Mouse (Mus musculus) 3T3-L1 (cell line): ENCODE measurements around the gene Mlec.
A peak's percentile ranks its signal among the peaks of the same experiment; 100 is the strongest.
"Not testable (repeated sequence)": the region's sequence is repeated elsewhere in the genome, so short reads cannot be mapped to it uniquely, and the experiment has no call there.

Experiments
- DNase-seq: peaks from one replicate; pipeline ENCODE4 v3.0.0-alpha.2; 2015; ENCODE audit warnings: low read depth, low spot score

The Mlec gene

GRCm38 (mm10) chr5:115179596-115179995, 21.6 kb upstream of the Mlec start:
- no peak for DNase-seq

GRCm38 (mm10) chr5:115177866-115178265, 19.9 kb upstream of the Mlec start:
- DNase-seq, result no peak

- no peak for DNase-seq
These were observed 16.6 kb upstream of the Mlec start for GRCm38 (mm10) chr5:115174554-115174953.

- DNase-seq, result no peak
These were observed 12.2 kb upstream of the Mlec start for GRCm38 (mm10) chr5:115170150-115170549.

GRCm38 (mm10) chr5:115168641-115169415, 10.8 kb upstream of the Mlec start:
- no peak for DNase-seq

- DNase-seq, result no peak
These were observed 9.4 kb upstream of the Mlec start for GRCm38 (mm10) chr5:115167396-115167795.

- DNase-seq, result no peak
These were observed 8.8 kb upstream of the Mlec start for GRCm38 (mm10) chr5:115166815-115167194.

- DNase-seq, result no peak
These were observed 8.2 kb upstream of the Mlec start for GRCm38 (mm10) chr5:115165895-115166814.

- no peak for DNase-seq
These were observed 7.4 kb upstream of the Mlec start for GRCm38 (mm10) chr5:115165351-115165750.

GRCm38 (mm10) chr5:115164446-115164845, 6.5 kb upstream of the Mlec start:
- peak; percentile 67 for DNase-seq

GRCm38 (mm10) chr5:115163563-115163962, 5.6 kb upstream of the Mlec start:
- DNase-seq, result no peak

GRCm38 (mm10) chr5:115161940-115162279, 3.9 kb upstream of the Mlec start:
- DNase-seq, result not testable (repeated sequence)

GRCm38 (mm10) chr5:115161064-115161939, 3.3 kb upstream of the Mlec start:
- no peak for DNase-seq

- no peak for DNase-seq
These were observed 2.7 kb upstream of the Mlec start for GRCm38 (mm10) chr5:115160655-115161054.

GRCm38 (mm10) chr5:115159165-115159564, 1.2 kb upstream of the Mlec start:
- no peak for DNase-seq

- DNase-seq, result peak; percentile 67
These were observed 918 bp downstream of the Mlec start for GRCm38 (mm10) chr5:115156933-115157589.

GRCm38 (mm10) chr5:115156401-115156800, 1.6 kb downstream of the Mlec start:
- no peak for DNase-seq

- DNase-seq, result peak; percentile 61
These were observed 2.1 kb downstream of the Mlec start for GRCm38 (mm10) chr5:115155831-115156230.

GRCm38 (mm10) chr5:115155156-115155631, 2.8 kb downstream of the Mlec start:
- no peak for DNase-seq

- DNase-seq, result no peak
These were observed 5.6 kb downstream of the Mlec start for GRCm38 (mm10) chr5:115152132-115152956.
